Mouse (Mus musculus): ENCODE measurements around the gene BC030867.

BC030867 gene

GRCm38 (mm10) chr11:102312586-102312985 is 63.9 kb downstream of the BC030867 start:
- intact Hi-C loops (cut with DNase I): no loop called here

GRCm38 (mm10) chr11:102314321-102314720 is 65.6 kb downstream of the BC030867 start:
- intact Hi-C loops (cut with DNase I): no loop called here

Small RNAs within 50 kb of the gene (microRNA-seq; reads per million reads assigned to microRNA genes)
- gene Mir8101: 1.7 reads per million in 2 experiments

Data from adrenal gland (tissue).